7 mouse cellular contexts compared by ENCODE assay signal in genomic region chr4:58551820-58552219, GRCm38 (mm10). TPM values are rescaled to one million over a fixed set of nuclear protein-coding genes. Genes with fewer than 3 reads are reported as not detected.
DNase-seq lines count a peak whose midpoint lies in the region; ATAC-seq lines count a peak whose summit lies in the region.

No protein-coding gene starts in this region.

- peak overlapping the region; percentile 39; the same call in 1 of the 2 replicates for H3K9ac ChIP-seq in limb, embryonic 15.5 days
- no peak overlapping the region for H3K9ac ChIP-seq in midbrain, embryonic 16.5 days (ENCODE audit: low read depth, low read length)
- peak overlapping the region; percentile 89 for H3K9ac ChIP-seq in stomach, embryonic 14.5 days (replicated peaks; ENCODE audit: low read depth, low read length)

- H3K4me3 ChIP-seq in limb, embryonic 15.5 days, result peak overlapping the region; percentile 58
- H3K4me3 ChIP-seq in midbrain, embryonic 16.5 days (ENCODE audit: low read depth, low read length), result no peak overlapping the region
- H3K4me3 ChIP-seq in stomach, embryonic 14.5 days (ENCODE audit: low read depth, low read length), result peak overlapping the region; percentile 75

- no peaks in the 10 kb centered on the region for H3K9me3 ChIP-seq in limb, embryonic 15.5 days
- H3K9me3 ChIP-seq in midbrain, embryonic 16.5 days (replicated peaks; ENCODE audit: control insufficient read depth, low read length, poor library complexity, severe bottlenecking), result no peaks in the 10 kb centered on the region
- H3K9me3 ChIP-seq in stomach, embryonic 14.5 days (ENCODE audit: control insufficient read depth, low read depth, low read length), result no peaks in the 10 kb centered on the region

- DNase-seq in adrenal gland, postnatal 10 days, result peak; percentile 90
- peak; percentile 90 for DNase-seq in embryo, embryonic 11 days
- DNase-seq in heart, adult 18-20 months, result peak; percentile 82 to 88
- DNase-seq in kidney, adult 11 months, result peak; percentile 32

- peak overlapping the region; percentile 77 for H3K4me2 ChIP-seq in limb, embryonic 15.5 days
- peak overlapping the region; percentile 97; the same call in 1 of the 2 replicates for H3K4me2 ChIP-seq in midbrain, embryonic 16.5 days (ENCODE audit: low read length)
- peak overlapping the region; percentile 86 for H3K4me2 ChIP-seq in stomach, embryonic 14.5 days (replicated peaks; ENCODE audit: low read depth, low read length)

- peak overlapping the region; percentile 91 for H3K27ac ChIP-seq in limb, embryonic 15.5 days
- no peak overlapping the region for H3K27ac ChIP-seq in midbrain, embryonic 16.5 days (ENCODE audit: low read length)
- H3K27ac ChIP-seq in stomach, embryonic 14.5 days (ENCODE audit: low read length), result peak overlapping the region; percentile 85; the same call in 1 of the 2 replicates

- WGBS in limb, embryonic 15.5 days, result 3% methylated on average over 4 of the region's 4 CpGs
- 8% methylated on average over 4 of the region's 4 CpGs for WGBS in midbrain, embryonic 16.5 days
- 3% methylated on average over 4 of the region's 4 CpGs for WGBS in stomach, embryonic 14.5 days

- H3K4me1 ChIP-seq in limb, embryonic 15.5 days, result peaks cover 46% of the 10 kb centered on the region
- peaks cover 10% of the 10 kb centered on the region for H3K4me1 ChIP-seq in midbrain, embryonic 16.5 days (ENCODE audit: control insufficient read depth, insufficient read depth, low read length)
- peaks cover 46% of the 10 kb centered on the region for H3K4me1 ChIP-seq in stomach, embryonic 14.5 days (ENCODE audit: control insufficient read depth, insufficient read depth, low read length)

- peaks cover 7% of the 10 kb centered on the region; the same call in 1 of the 2 replicates for H3K36me3 ChIP-seq in limb, embryonic 15.5 days
- no peaks in the 10 kb centered on the region for H3K36me3 ChIP-seq in midbrain, embryonic 16.5 days (ENCODE audit: control insufficient read depth, insufficient read depth, low read length)
- H3K36me3 ChIP-seq in stomach, embryonic 14.5 days (ENCODE audit: control insufficient read depth, insufficient read depth, low read length), result no peaks in the 10 kb centered on the region

- ATAC-seq in limb, embryonic 15.5 days (ENCODE audit: insufficient number of reproducible peaks, low FRiP score, low TSS enrichment, low read depth), result no peak
- no peak for ATAC-seq in midbrain, embryonic 16.5 days
- ATAC-seq in stomach, embryonic 14.5 days (ENCODE audit: insufficient number of reproducible peaks, insufficient read depth, low FRiP score, low read depth), result no peak

- H3K27me3 ChIP-seq in limb, embryonic 15.5 days, result no peaks in the 10 kb centered on the region
- no peaks in the 10 kb centered on the region; the same call in 1 of the 2 replicates for H3K27me3 ChIP-seq in midbrain, embryonic 16.5 days (ENCODE audit: control insufficient read depth, insufficient read depth, low read depth, low read length)
- no peaks in the 10 kb centered on the region for H3K27me3 ChIP-seq in stomach, embryonic 14.5 days (ENCODE audit: control insufficient read depth, insufficient read depth, low read length)

RNA-seq across cellular contexts. Expression of gene Lpar1, which starts 1.9 kb away (rescaled TPM):
- total RNA-seq in adrenal gland, postnatal 10 days (2021), result 10 to 100 TPM; 22.0 to 22.6 TPM
- 1 to 10 TPM; 7.0 to 7.5 TPM for total RNA-seq in heart, adult 18-20 months (2021)
- polyA plus RNA-seq in limb, embryonic 15.5 days (2015; fragmentation: Nextera tagmentation; extraction: Ambion mirVana), result 150 and 151 TPM in 2 replicates
- 20.9 and 23.8 TPM in 2 replicates for polyA plus RNA-seq in midbrain, embryonic 16.5 days (2015; fragmentation: Nextera tagmentation; extraction: Ambion mirVana)
- polyA plus RNA-seq in stomach, embryonic 14.5 days (2014; fragmentation: Nextera tagmentation; extraction: Ambion mirVana), result 92.6 and 99.7 TPM in 2 replicates

Comparison
In these comparisons a context has a peak if more than half of its experiments do, and no peak if none do; other contexts are left out.
1. DNase-seq: peak in every context shown above with its lines; median percentile 90 in adrenal gland, postnatal 10 days; 90 in embryo, embryonic 11 days; 85 in heart, adult 18-20 months; 32 in kidney, adult 11 months.